In the genomic region with DNA sequence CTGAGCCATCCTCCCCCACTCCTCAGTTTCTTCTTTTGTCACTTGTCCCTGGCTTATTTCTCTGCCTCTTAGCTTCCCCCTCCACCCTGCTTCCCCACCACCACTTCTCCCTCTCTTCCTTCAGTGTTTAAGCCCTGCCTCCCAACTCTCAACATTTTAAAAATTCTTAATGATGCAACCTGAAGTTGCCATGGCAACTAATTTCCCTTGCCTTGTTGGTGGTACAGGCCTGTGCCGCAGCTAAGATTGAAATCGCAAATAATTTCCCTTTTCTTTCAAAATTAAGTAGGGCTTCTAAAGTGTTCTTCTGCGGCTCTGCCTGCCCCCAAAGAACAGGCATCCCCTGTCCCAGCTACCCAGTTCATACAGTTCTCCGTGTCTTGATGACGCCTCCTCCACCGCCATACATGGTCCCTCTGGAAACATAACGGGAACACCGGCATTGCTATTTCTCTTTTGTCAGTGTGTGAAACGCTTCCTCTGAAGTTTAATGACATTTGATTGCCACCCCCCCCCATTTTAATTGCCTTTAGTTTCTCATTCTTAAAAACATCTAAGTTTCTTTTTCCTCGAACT, we compare ENCODE assay signal across 19 mouse cellular contexts.
DNase-seq lines count a peak whose midpoint lies in the region; ATAC-seq lines count a peak whose summit lies in the region.
"Had no signal": no experiment of that assay in that cellular context is flagged by ENCODE, and none has a peak within 500 bp of the region (broad histone marks: within the 10 kb centered on the region; RNA-seq: fewer than 3 reads in every experiment).

No protein-coding gene starts in this region.

- peaks cover 11% of the 10 kb centered on the region for H3K4me1 ChIP-seq in midbrain, embryonic 16.5 days (ENCODE audit: control insufficient read depth, insufficient read depth, low read length)
- H3K4me1 ChIP-seq in midbrain, embryonic 13.5 days (replicated peaks), result peaks cover 6% of the 10 kb centered on the region
- H3K4me1 ChIP-seq: heart, embryonic 10.5 days; limb, embryonic 13.5 days; stomach, embryonic 15.5 days had no signal

- H3K4me2 ChIP-seq in midbrain, embryonic 16.5 days (ENCODE audit: low read length), result no peak overlapping the region; the same call in 1 of the 2 replicates
- H3K4me2 ChIP-seq in midbrain, embryonic 13.5 days (replicated peaks), result no peak overlapping the region
- H3K4me2 ChIP-seq: embryonic facial prominence, embryonic 12.5 days; limb, embryonic 13.5 days; stomach, embryonic 15.5 days had no signal

- peak overlapping the region; percentile 68 for H3K27ac ChIP-seq in midbrain, embryonic 16.5 days (ENCODE audit: low read length)
- no peak overlapping the region for H3K27ac ChIP-seq in midbrain, embryonic 13.5 days
- H3K27ac ChIP-seq: embryonic facial prominence, embryonic 12.5 days; heart, embryonic 10.5 days; left cerebral cortex, adult 2 months; limb, embryonic 13.5 days; stomach, embryonic 15.5 days had no signal

- H3K9ac ChIP-seq in midbrain, embryonic 16.5 days (ENCODE audit: low read depth, low read length), result no peak overlapping the region
- no peak overlapping the region for H3K9ac ChIP-seq in midbrain, embryonic 13.5 days (replicated peaks)
- H3K9ac ChIP-seq: embryonic facial prominence, embryonic 12.5 days; limb, embryonic 13.5 days; stomach, embryonic 15.5 days had no signal

- H3K36me3 ChIP-seq in midbrain, embryonic 16.5 days (ENCODE audit: control insufficient read depth, insufficient read depth, low read length), result no peaks in the 10 kb centered on the region
- H3K36me3 ChIP-seq in midbrain, embryonic 13.5 days, result no peaks in the 10 kb centered on the region
- H3K36me3 ChIP-seq: embryonic facial prominence, embryonic 12.5 days; heart, embryonic 10.5 days; limb, embryonic 13.5 days; stomach, embryonic 15.5 days had no signal

- DNase-seq in frontal cortex, postnatal 10 days (ENCODE audit: low spot score in 2 of 2), result no peak
- DNase-seq in layer of hippocampus, adult 9-10 months (ENCODE audit: low spot score), result peak; percentile 15
- no peak for DNase-seq in adrenal gland, postnatal 4 days (ENCODE audit: low spot score in 2 of 2)
- no peak for DNase-seq in thymus, postnatal 0 days (ENCODE audit: low spot score)
- DNase-seq in heart, adult 18-20 months, result no peak
- DNase-seq: cerebellum, adult 11 months; gastrocnemius, postnatal 10 days; kidney, postnatal 25 days; spleen, adult 18-20 months; thymus, postnatal 4 days had no signal

- no peaks in the 10 kb centered on the region for H3K27me3 ChIP-seq in midbrain, embryonic 16.5 days (ENCODE audit: control insufficient read depth, insufficient read depth, low read depth, low read length)
- no peaks in the 10 kb centered on the region for H3K27me3 ChIP-seq in midbrain, embryonic 13.5 days
- H3K27me3 ChIP-seq: embryonic facial prominence, embryonic 12.5 days; limb, embryonic 13.5 days; stomach, embryonic 15.5 days had no signal

- 51% methylated on average over 10 of the region's 10 CpGs for WGBS in midbrain, embryonic 16.5 days
- WGBS in midbrain, embryonic 13.5 days, result 74% methylated on average over 10 of the region's 10 CpGs

- ATAC-seq in frontal cortex, adult (ENCODE audit: low TSS enrichment), result peak; percentile 20; the same call in 1 of the 2 replicates
- peak; percentile 54 for ATAC-seq in midbrain, embryonic 16.5 days
- no peak for ATAC-seq in midbrain, embryonic 13.5 days
- ATAC-seq: intestine, postnatal 0 days had no signal

- H3K4me3 ChIP-seq in midbrain, embryonic 16.5 days (ENCODE audit: low read depth, low read length), result no peak overlapping the region
- no peak overlapping the region for H3K4me3 ChIP-seq in midbrain, embryonic 13.5 days (replicated peaks)
- H3K4me3 ChIP-seq: embryonic facial prominence, embryonic 12.5 days; heart, embryonic 10.5 days; left cerebral cortex, adult 2 months; limb, embryonic 13.5 days; stomach, embryonic 15.5 days had no signal

- H3K9me3 ChIP-seq in midbrain, embryonic 16.5 days (replicated peaks; ENCODE audit: control insufficient read depth, low read length, poor library complexity, severe bottlenecking), result no peaks in the 10 kb centered on the region
- no peaks in the 10 kb centered on the region for H3K9me3 ChIP-seq in midbrain, embryonic 13.5 days
- H3K9me3 ChIP-seq: embryonic facial prominence, embryonic 12.5 days; heart, embryonic 10.5 days; stomach, embryonic 15.5 days had no signal
